Mouse (Mus musculus) MEL (cell line): Measurements from ENCODE around the gene Tacc3. TPM values are rescaled to one million over a fixed set of nuclear protein-coding genes. Genes with fewer than 3 reads are reported as not detected.

ENCODE experiments used
- DNase-seq: peaks from one replicate; pipeline ENCODE4 v3.0.0; 2011; ENCODE audit warnings: low read depth, low spot score
- H3K27ac ChIP-seq: 2 replicates; pipeline ENCODE4 v1.5.1; 2012; ENCODE audit warnings: low read depth, mild to moderate bottlenecking, control low read depth, low read length, moderate library complexity; ENCODE audit not compliant: control insufficient read depth
- H3K27me3 ChIP-seq, 2 experiments: fragments of 150-350 bp in 1 of 2; sonication (generic) in 1 of 2; 2 replicates each; pipeline ENCODE4 v1.6.1; 2012; ENCODE audit warnings: low read length in 2 of 2, mild to moderate bottlenecking in 2 of 2, improper control_type of control experiment in 1 of 2, moderate library complexity in 1 of 2; ENCODE audit not compliant: insufficient read depth in 2 of 2, control insufficient read depth in 1 of 2
- H3K36me3 ChIP-seq, 2 experiments: 2 replicates each; pipeline ENCODE4 v1.6.1; 2012 to 2014; ENCODE audit warnings: low read length in 2 of 2, improper control_type of control experiment in 1 of 2, inconsistent platforms in 1 of 2, mild to moderate bottlenecking in 1 of 2; ENCODE audit not compliant: insufficient read depth in 2 of 2, control insufficient read depth in 1 of 2
- H3K4me1 ChIP-seq, 2 experiments: fragments of 150-350 bp in 1 of 2; sonication (generic) in 1 of 2; 2 replicates each; pipeline ENCODE4 v1.6.1; 2012; ENCODE audit warnings: low read length in 2 of 2, improper control_type of control experiment in 1 of 2, mild to moderate bottlenecking in 1 of 2; ENCODE audit not compliant: insufficient read depth in 2 of 2, control insufficient read depth in 1 of 2
- H3K4me3 ChIP-seq, 2 experiments: fragments of 150-350 bp in 1 of 2; sonication (generic) in 1 of 2; 2 replicates each; pipeline ENCODE4 v1.5.1; 2012; ENCODE audit warnings: low read depth in 2 of 2, low read length in 2 of 2, mild to moderate bottlenecking in 2 of 2, moderate library complexity in 2 of 2, control low read depth in 1 of 2, improper control_type of control experiment in 1 of 2; ENCODE audit not compliant: control insufficient read depth in 1 of 2, insufficient read depth in 1 of 2
- H3K79me2 ChIP-seq: 2 replicates; pipeline ENCODE4 v1.6.1; 2012; ENCODE audit warnings: mild to moderate bottlenecking, low read length, moderate library complexity; ENCODE audit not compliant: control insufficient read depth, poor library complexity, insufficient read depth
- H3K9ac ChIP-seq: 2 replicates; pipeline ENCODE4 v1.6.1; 2012; ENCODE audit warnings: low read depth, mild to moderate bottlenecking, control low read depth, low read length, moderate library complexity; ENCODE audit not compliant: control insufficient read depth, poor library complexity, severe bottlenecking
- H3K9me3 ChIP-seq: fragments of 150-350 bp; sonication (generic); replicated peaks from 2 replicates; pipeline ENCODE4 v1.6.1; 2012; ENCODE audit warnings: mild to moderate bottlenecking, low read length, improper control_type of control experiment, moderate library complexity; ENCODE audit not compliant: insufficient read depth
- BHLHE40 ChIP-seq: IDR thresholded peaks from 2 replicates; pipeline ENCODE4 v1.6.1; 2012; ENCODE audit warnings: low read depth, mild to moderate bottlenecking, inconsistent platforms, low read length, improper control_type of control experiment, borderline replicate concordance
- CHD1 ChIP-seq: IDR thresholded peaks from 2 replicates; pipeline ENCODE4 v1.6.1; 2012; ENCODE audit warnings: low read depth, mild to moderate bottlenecking, inconsistent platforms, low read length, improper control_type of control experiment
- CTCF ChIP-seq, 3 experiments: IDR thresholded peaks in 2 of 3; conservative IDR thresholded peaks in 1 of 3; 2 replicates each; pipeline ENCODE4 v1.5.1; 2011 to 2012; ENCODE audit warnings: low read length in 3 of 3, low read depth in 2 of 3, mild to moderate bottlenecking in 2 of 3, improper control_type of control experiment in 1 of 3, inconsistent platforms in 1 of 3, mixed read lengths in 1 of 3, moderate library complexity in 1 of 3; ENCODE audit not compliant: control insufficient read depth in 1 of 3, insufficient read depth in 1 of 3, poor library complexity in 1 of 3, severe bottlenecking in 1 of 3
- E2F4 ChIP-seq: IDR thresholded peaks from 2 replicates; pipeline ENCODE4 v1.6.1; 2011; ENCODE audit warnings: low read depth, low read length, improper control_type of control experiment, borderline replicate concordance
- ELF1 ChIP-seq: IDR thresholded peaks from 2 replicates; pipeline ENCODE4 v1.6.1; 2014; ENCODE audit warnings: low read depth, mild to moderate bottlenecking, inconsistent platforms, low read length, improper control_type of control experiment, moderate library complexity
- GABPA ChIP-seq: IDR thresholded peaks from 2 replicates; pipeline ENCODE4 v1.6.1; 2012; ENCODE audit warnings: low read depth, mild to moderate bottlenecking, inconsistent platforms, low read length, improper control_type of control experiment, moderate library complexity
- HCFC1 ChIP-seq: IDR thresholded peaks from 2 replicates; pipeline ENCODE4 v1.6.1; 2012; ENCODE audit warnings: low read depth, mild to moderate bottlenecking, inconsistent platforms, low read length, improper control_type of control experiment, moderate library complexity
- MYB ChIP-seq: IDR thresholded peaks from 2 replicates; pipeline ENCODE4 v1.6.1; 2011; ENCODE audit warnings: mild to moderate bottlenecking, low read depth, low read length, improper control_type of control experiment
- NRF1 ChIP-seq: IDR thresholded peaks from 2 replicates; pipeline ENCODE4 v1.6.1; 2014; ENCODE audit warnings: low read depth, mild to moderate bottlenecking, inconsistent platforms, low read length, improper control_type of control experiment, moderate library complexity; ENCODE audit not compliant: poor library complexity, insufficient read depth, severe bottlenecking
- POLR2A ChIP-seq, 2 experiments: IDR thresholded peaks; 2 replicates each; pipeline ENCODE4 v1.6.1; 2011 to 2012; ENCODE audit warnings: low read length in 2 of 2, mild to moderate bottlenecking in 2 of 2, control low read depth in 1 of 2, improper control_type of control experiment in 1 of 2, low read depth in 1 of 2, moderate library complexity in 1 of 2; ENCODE audit not compliant: control insufficient read depth in 1 of 2, insufficient read depth in 1 of 2, poor library complexity in 1 of 2
- POLR2AphosphoS2 ChIP-seq: IDR thresholded peaks from 2 replicates; pipeline ENCODE4 v1.6.1; 2011; ENCODE audit warnings: low read length, improper control_type of control experiment
- SMC3 ChIP-seq: IDR thresholded peaks from 2 replicates; pipeline ENCODE4 v1.6.1; 2011; ENCODE audit warnings: low read depth, low read length, improper control_type of control experiment
- TBP ChIP-seq: IDR thresholded peaks from 2 replicates; pipeline ENCODE4 v1.8.0; 2011; ENCODE audit warnings: low read depth, low read length, improper control_type of control experiment
- TCF12 ChIP-seq: IDR thresholded peaks from 2 replicates; pipeline ENCODE4 v1.6.1; 2014; ENCODE audit warnings: low read depth, mild to moderate bottlenecking, inconsistent platforms, low read length, improper control_type of control experiment, moderate library complexity
- USF2 ChIP-seq, 2 experiments: IDR thresholded peaks; 2 replicates each; pipeline ENCODE4 v1.6.1; 2011 to 2012; ENCODE audit warnings: improper control_type of control experiment in 2 of 2, low read length in 2 of 2, borderline replicate concordance in 1 of 2, inconsistent platforms in 1 of 2, low read depth in 1 of 2, mild to moderate bottlenecking in 1 of 2; ENCODE audit not compliant: insufficient read depth in 1 of 2
- ZC3H11A ChIP-seq: IDR thresholded peaks from 2 replicates; pipeline ENCODE4 v1.6.1; 2012; ENCODE audit warnings: low read depth, mild to moderate bottlenecking, inconsistent platforms, low read length, improper control_type of control experiment
- ZKSCAN1 ChIP-seq: IDR thresholded peaks from 2 replicates; pipeline ENCODE4 v1.6.1; 2012; ENCODE audit warnings: low read depth, mild to moderate bottlenecking, inconsistent platforms, low read length, improper control_type of control experiment, moderate library complexity
- ZNF384 ChIP-seq: IDR thresholded peaks from 2 replicates; pipeline ENCODE4 v1.6.1; 2012; ENCODE audit warnings: low read depth, mild to moderate bottlenecking, inconsistent platforms, low read length, improper control_type of control experiment
- polyA plus RNA-seq, 2 experiments: library from polyadenylated mRNA; stranded (reverse) in 1 of 2; unstranded in 1 of 2; fragments of >175 nt in 1 of 2; fragments of >200 nt in 1 of 2; gene quantifications; 2 replicates each; pipeline versions ENCODE4 v1.2.1 to v1.2.4; 2012; ENCODE audit warnings: low replicate concordance in 2 of 2, low read depth in 1 of 2; ENCODE audit not compliant: insufficient read length in 2 of 2, insufficient read depth in 1 of 2, missing spikeins in 1 of 2
- total RNA-seq: library from RNA; depleted of rRNA; stranded (reverse); fragments of 300-350 nt; gene quantifications from 2 replicates; pipeline ENCODE4 v1.2.3, GENCODE M21; 2012

Gene Tacc3
- total and polyA plus RNA-seq, 3 experiments = 149 to 609 (median 165) TPM

- no peak for DNase-seq
- H3K9ac ChIP-seq = peak overlapping the region; percentile 80
- H3K4me1 ChIP-seq = peaks cover 0 to 21% of the 10 kb centered on the region in 2 experiments; a peak in 2 of 4 replicates
- TF ChIP-seq TBP (no peak), ZNF384 (no peak), E2F4 (no peak), ZKSCAN1 (no peak), ZC3H11A (no peak), ELF1 (no peak), TCF12 (no peak), GABPA (no peak), MYB (no peak), NRF1 (no peak), SMC3 (no peak)
- peaks cover 55% of the 10 kb centered on the region for H3K79me2 ChIP-seq
- H3K27ac ChIP-seq = peak overlapping the region; percentile 78
- H3K27me3 ChIP-seq = no peaks in the 10 kb centered on the region
- peaks cover 10 to 26% of the 10 kb centered on the region in 2 experiments for H3K36me3 ChIP-seq
- H3K4me3 ChIP-seq = peak overlapping the region; percentile 67 to 75
- H3K9me3 ChIP-seq = no peaks in the 10 kb centered on the region
Measured at GRCm38 (mm10) chr5:33656739-33657138, 1.2 kb upstream of the Tacc3 start.

DNA sequence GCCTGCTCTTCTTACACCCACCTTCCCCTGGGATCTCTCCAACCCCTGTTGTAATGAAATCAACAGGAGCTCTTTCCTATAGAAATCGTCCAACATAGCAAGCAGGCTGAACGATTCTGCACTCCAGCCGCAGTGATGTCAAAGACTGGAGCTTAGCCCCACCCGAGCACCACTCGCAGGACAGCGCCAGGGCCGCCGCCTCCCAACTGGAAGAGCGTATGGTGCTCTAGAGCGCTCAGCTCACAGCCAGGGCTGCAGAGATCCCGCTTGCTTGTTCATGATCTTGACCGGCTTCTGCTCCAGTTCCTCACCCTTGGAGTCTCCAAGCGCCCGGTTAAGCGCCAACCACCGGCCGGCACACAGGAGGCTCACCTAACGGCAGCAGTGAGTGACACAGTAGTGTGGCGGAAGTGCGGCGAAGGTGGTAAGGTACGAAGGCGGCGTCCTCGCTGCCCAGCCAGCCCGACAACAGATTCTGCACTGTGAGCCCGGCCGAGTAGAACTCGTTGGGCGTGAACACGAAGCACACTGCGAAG is 609 bp upstream of the Tacc3 start:
- Histone ChIP-seq H3K79me2 (peaks cover 52% of the 10 kb centered on the region), H3K36me3 (peaks cover 12 to 30% of the 10 kb centered on the region in 2 experiments), H3K9me3 (no peaks in the 10 kb centered on the region), H3K27me3 (no peaks in the 10 kb centered on the region), H3K4me3 (peak overlapping the region; percentile 67 to 75), H3K9ac (peak overlapping the region; percentile 80), H3K4me1 (peaks cover 0 to 21% of the 10 kb centered on the region in 2 experiments; a peak in 2 of 4 replicates), H3K27ac (peak overlapping the region; percentile 78)
- no peak for TF ChIP-seq CHD1
- peak in 1 of 2 experiments; percentile 49; a peak in 1 of 4 replicates for TF ChIP-seq POLR2A (IDR thresholded peaks at IDR 0.05; ENCODE audit: control insufficient read depth in 1 of 2, insufficient read depth in 1 of 2, low read depth in 1 of 2, low read length in 2 of 2, poor library complexity in 1 of 2)
- TF ChIP-seq POLR2AphosphoS2 = no peak
- no peak for TF ChIP-seq USF2 (IDR thresholded peaks at IDR 0.05; ENCODE audit: borderline replicate concordance in 1 of 2, insufficient read depth in 1 of 2, low read depth in 1 of 2, low read length in 2 of 2)
- no peak for TF ChIP-seq GABPA
- no peak for TF ChIP-seq CTCF (IDR thresholded peaks at IDR 0.05 in 2 of 3, conservative IDR thresholded peaks at IDR 0.05 in 1 of 3; ENCODE audit: control insufficient read depth in 1 of 3, insufficient read depth in 1 of 3, low read depth in 2 of 3, low read length in 3 of 3, poor library complexity in 1 of 3, severe bottlenecking in 1 of 3)
- no peak for TF ChIP-seq E2F4
- TF ChIP-seq BHLHE40 = no peak
- no peak for TF ChIP-seq HCFC1
- DNase-seq = peak; percentile 95
